Mouse (Mus musculus) forebrain, embryonic 10.5 days (tissue): ENCODE results near the gene Smox. TPM values are rescaled to one million over a fixed set of nuclear protein-coding genes. Genes with fewer than 3 reads are reported as not detected.

Experiments used
- DNase-seq: peaks from one replicate; pipeline ENCODE4 v3.0.0-alpha.2; 2017; ENCODE audit warnings: low spot score; ENCODE audit errors: extremely low spot score
- H3K27ac ChIP-seq: fragments of 300-500 bp; sonication (generic); 2 replicates; pipeline ENCODE4 v1.5.1; 2016; ENCODE audit warnings: mild to moderate bottlenecking
- H3K27me3 ChIP-seq: fragments of 300-500 bp; sonication (generic); 2 replicates; pipeline ENCODE4 v1.6.1; 2016; ENCODE audit warnings: mild to moderate bottlenecking; ENCODE audit not compliant: poor library complexity, severe bottlenecking
- H3K36me3 ChIP-seq: fragments of 300-500 bp; sonication (generic); replicated peaks from 2 replicates; pipeline ENCODE4 v1.6.1; 2016; ENCODE audit warnings: mild to moderate bottlenecking, moderate library complexity
- H3K4me1 ChIP-seq: fragments of 300-500 bp; sonication (generic); 2 replicates; pipeline ENCODE4 v1.6.1; 2016
- H3K4me3 ChIP-seq: fragments of 300-500 bp; sonication (generic); 2 replicates; pipeline ENCODE4 v1.5.1; 2016; ENCODE audit warnings: mild to moderate bottlenecking, moderate library complexity
- H3K9me3 ChIP-seq: fragments of 300-500 bp; sonication (generic); 2 replicates; pipeline ENCODE4 v1.6.1; 2016; ENCODE audit warnings: mild to moderate bottlenecking, moderate library complexity
- WGBS: fragments of 180-500 bp; shearing (Covaris S2); methylation state at CpG from one replicate; pipeline ENCODE4 v1.1.7; 2016; 5-methylcytosine and 5-hydroxymethylcytosine counted together
- polyA plus RNA-seq: library from polyadenylated mRNA; unstranded; fragments of >200 nt; fragmentation: Nextera tagmentation; extraction: Ambion mirVana; gene quantifications from 2 replicates; pipeline ENCODE4 v1.2.1, GENCODE M21; 2016

The Smox gene
- polyA plus RNA-seq, 1 experiment from 2014 or later = 31.7 TPM

DNA sequence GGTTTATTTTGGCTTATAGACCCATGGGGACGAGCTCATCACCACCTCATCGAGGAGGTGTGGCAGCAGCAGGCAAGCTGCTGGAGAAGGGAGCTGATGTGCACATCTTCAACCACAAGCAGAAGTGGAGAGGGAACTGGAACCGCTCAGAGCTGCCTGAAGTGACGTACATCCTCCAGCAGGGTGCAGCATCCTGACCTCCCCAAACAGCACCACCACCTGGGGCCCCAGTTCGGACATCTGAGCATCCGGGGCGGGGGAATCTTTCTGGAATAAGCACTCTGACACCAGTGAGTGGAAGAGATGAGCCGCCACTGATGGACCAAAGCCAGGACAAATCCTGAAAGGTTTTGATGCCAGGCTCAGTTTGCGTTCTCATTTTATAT is 39.3 kb downstream of the Smox start:
- Histone ChIP-seq H3K9me3 (no peaks in the 10 kb centered on the region), H3K36me3 (no peaks in the 10 kb centered on the region), H3K27me3 (peaks cover 10% of the 10 kb centered on the region; the same call in 1 of the 2 replicates), H3K27ac (no peak overlapping the region), H3K4me3 (no peak overlapping the region), H3K4me1 (peaks cover 11% of the 10 kb centered on the region; the same call in 1 of the 2 replicates)
- WGBS = 24% methylated on average over 9 of the region's 9 CpGs
- DNase-seq = peak; percentile 42

GRCm38 (mm10) chr2:131531271-131531670 is 40.0 kb downstream of the Smox start:
- H3K4me3 ChIP-seq = no peak overlapping the region
- no peaks in the 10 kb centered on the region for H3K9me3 ChIP-seq
- H3K36me3 ChIP-seq = no peaks in the 10 kb centered on the region
- peaks cover 10% of the 10 kb centered on the region; the same call in 1 of the 2 replicates for H3K27me3 ChIP-seq
- 87% methylated on average over 7 of the region's 7 CpGs for WGBS
- DNase-seq = no peak
- no peak overlapping the region for H3K27ac ChIP-seq
- peaks cover 11% of the 10 kb centered on the region; the same call in 1 of the 2 replicates for H3K4me1 ChIP-seq

GRCm38 (mm10) chr2:131535168-131535567 is 43.9 kb downstream of the Smox start:
- no peak overlapping the region for H3K4me3 ChIP-seq
- H3K4me1 ChIP-seq = peaks cover 6% of the 10 kb centered on the region; the same call in 1 of the 2 replicates
- no peaks in the 10 kb centered on the region for H3K27me3 ChIP-seq
- WGBS = 92% methylated on average over 5 of the region's 5 CpGs
- no peak for DNase-seq
- no peak overlapping the region for H3K27ac ChIP-seq
- H3K9me3 ChIP-seq = no peaks in the 10 kb centered on the region
- H3K36me3 ChIP-seq = no peaks in the 10 kb centered on the region

DNA sequence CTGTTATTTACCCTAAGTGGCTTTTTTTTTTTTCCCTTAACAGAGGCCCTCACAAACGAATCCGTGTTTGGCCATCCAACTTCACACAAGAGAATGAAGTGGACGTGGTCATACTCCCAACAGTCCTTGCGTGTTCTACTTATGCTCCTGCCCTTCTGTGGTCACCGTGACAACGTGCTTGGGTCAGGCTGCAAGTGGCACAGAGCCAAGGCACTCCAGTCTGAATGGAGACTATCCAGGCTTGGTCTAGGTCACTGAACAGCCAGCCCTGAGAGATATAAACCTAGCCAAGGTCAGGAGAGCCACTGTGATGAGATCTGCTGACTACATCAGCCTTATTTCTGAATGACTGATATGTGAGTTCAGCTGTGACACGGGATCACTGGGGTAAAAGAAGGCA is 47.0 kb downstream of the Smox start:
- Histone ChIP-seq H3K4me3 (no peak overlapping the region), H3K36me3 (no peaks in the 10 kb centered on the region), H3K9me3 (no peaks in the 10 kb centered on the region), H3K27ac (no peak overlapping the region), H3K27me3 (0 out of 2 replicates have a peak, but pooled peaks cover 5% of the 10 kb centered on the region), H3K4me1 (peaks cover 5% of the 10 kb centered on the region; the same call in 1 of the 2 replicates)
- DNase-seq = no peak
- 88% methylated on average over 7 of the region's 7 CpGs for WGBS

- Histone ChIP-seq H3K36me3 (no peaks in the 10 kb centered on the region), H3K27me3 (peaks cover 14% of the 10 kb centered on the region), H3K9me3 (no peaks in the 10 kb centered on the region), H3K4me1 (peaks cover 5% of the 10 kb centered on the region; the same call in 1 of the 2 replicates), H3K4me3 (no peak overlapping the region), H3K27ac (no peak overlapping the region)
- no peak for DNase-seq
- WGBS = 90% methylated on average over 6 of the region's 6 CpGs
These were observed 48.5 kb downstream of the Smox start for GRCm38 (mm10) chr2:131539780-131540179.

DNA sequence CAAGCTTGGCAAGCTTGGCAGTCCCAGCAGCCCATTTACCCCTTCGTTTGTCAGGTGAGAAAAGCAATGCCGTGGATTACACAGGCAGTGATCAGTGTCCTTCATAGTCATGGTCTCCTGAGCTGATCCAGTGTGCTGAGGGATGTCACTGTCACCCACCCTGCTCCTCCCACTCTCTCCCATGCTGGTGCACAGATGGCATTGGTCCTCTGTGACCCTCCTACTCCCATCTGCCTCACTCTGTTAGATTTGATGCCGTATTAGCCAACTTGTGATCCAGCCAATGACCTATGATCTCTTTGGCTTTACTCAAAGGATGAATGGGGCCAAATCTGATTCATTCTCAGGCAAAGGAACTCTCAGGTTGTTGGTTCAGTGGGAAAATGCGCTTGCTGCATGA is 50.4 kb downstream of the Smox start:
- Histone ChIP-seq H3K4me3 (no peak overlapping the region), H3K4me1 (peaks cover 19% of the 10 kb centered on the region), H3K9me3 (no peaks in the 10 kb centered on the region), H3K27ac (no peak overlapping the region), H3K27me3 (peaks cover 33% of the 10 kb centered on the region), H3K36me3 (no peaks in the 10 kb centered on the region)
- no peak for DNase-seq
- WGBS = 80% methylated on average over 4 of the region's 4 CpGs

GRCm38 (mm10) chr2:131542531-131542930 is 51.2 kb downstream of the Smox start:
- DNase-seq = no peak
- no peak overlapping the region for H3K4me3 ChIP-seq
- H3K4me1 ChIP-seq = peaks cover 25% of the 10 kb centered on the region
- H3K27ac ChIP-seq = no peak overlapping the region
- no peaks in the 10 kb centered on the region for H3K9me3 ChIP-seq
- 30% methylated on average over 6 of the region's 6 CpGs for WGBS
- no peaks in the 10 kb centered on the region for H3K36me3 ChIP-seq
- peaks cover 41% of the 10 kb centered on the region for H3K27me3 ChIP-seq

DNA sequence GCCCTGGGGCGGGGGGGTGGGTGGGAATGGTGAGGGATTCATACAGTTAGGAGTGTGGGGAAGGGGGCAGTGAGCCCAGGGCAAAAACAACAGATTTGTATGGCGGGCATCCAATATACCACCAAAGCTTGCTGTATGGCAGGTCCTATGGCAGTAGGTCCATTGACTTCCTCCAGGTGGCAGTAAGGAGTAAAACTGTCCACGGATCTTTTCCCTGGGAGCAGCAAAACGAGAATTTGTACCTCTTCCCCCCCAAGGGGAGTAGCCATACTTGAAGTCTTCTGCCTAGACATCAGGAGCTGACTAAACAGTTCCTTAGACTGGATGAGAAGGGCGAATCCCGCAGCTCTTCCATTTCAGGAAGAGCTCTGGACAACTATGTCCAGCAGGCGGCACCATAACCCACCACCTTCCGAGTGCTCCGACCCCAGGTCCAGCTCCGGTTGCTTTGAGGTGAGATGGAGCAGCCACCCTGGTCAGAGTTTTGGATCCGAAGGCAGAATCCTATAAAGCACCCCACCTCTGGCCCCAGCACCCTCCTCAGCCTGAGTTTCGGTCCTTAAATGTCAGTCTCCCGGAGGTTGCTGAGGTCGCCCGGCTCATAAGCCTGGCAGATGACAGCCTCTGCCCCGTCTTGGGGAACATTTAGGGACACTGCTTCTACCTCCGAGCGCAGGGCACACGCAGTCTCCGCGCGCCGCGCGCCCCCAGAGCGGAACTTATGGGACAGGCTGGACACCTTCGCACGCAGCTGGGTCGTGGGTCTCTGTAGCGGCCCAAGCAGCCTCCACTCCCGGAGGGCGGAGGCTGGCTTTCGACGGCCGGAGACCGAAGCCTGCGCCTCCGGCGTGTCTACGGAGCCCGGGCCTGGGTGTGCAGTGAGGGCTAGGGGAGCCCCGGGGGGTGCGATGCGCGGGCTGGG is 54.4 kb downstream of the Smox start:
- H3K27me3 ChIP-seq = peaks cover 69% of the 10 kb centered on the region
- WGBS = 4% methylated on average over 45 of the region's 45 CpGs
- H3K4me1 ChIP-seq = peaks cover 25% of the 10 kb centered on the region

GRCm38 (mm10) chr2:131546308-131546700 is 55.0 kb downstream of the Smox start:
- Histone ChIP-seq H3K27ac (no peak overlapping the region), H3K4me3 (peak overlapping the region; percentile 55), H3K36me3 (no peaks in the 10 kb centered on the region), H3K27me3 (peaks cover 75% of the 10 kb centered on the region), H3K4me1 (peaks cover 25% of the 10 kb centered on the region), H3K9me3 (no peaks in the 10 kb centered on the region)
- 2% methylated on average over 27 of the region's 27 CpGs for WGBS
- no peak for DNase-seq

More for the DNA sequence above, 54.4 kb downstream of the Smox start:
- no peaks in the 10 kb centered on the region for H3K9me3 ChIP-seq
- H3K27ac ChIP-seq = no peak overlapping the region
- DNase-seq = peak; percentile 73
- peak overlapping the region; percentile 55 for H3K4me3 ChIP-seq
- H3K36me3 ChIP-seq = no peaks in the 10 kb centered on the region

DNA sequence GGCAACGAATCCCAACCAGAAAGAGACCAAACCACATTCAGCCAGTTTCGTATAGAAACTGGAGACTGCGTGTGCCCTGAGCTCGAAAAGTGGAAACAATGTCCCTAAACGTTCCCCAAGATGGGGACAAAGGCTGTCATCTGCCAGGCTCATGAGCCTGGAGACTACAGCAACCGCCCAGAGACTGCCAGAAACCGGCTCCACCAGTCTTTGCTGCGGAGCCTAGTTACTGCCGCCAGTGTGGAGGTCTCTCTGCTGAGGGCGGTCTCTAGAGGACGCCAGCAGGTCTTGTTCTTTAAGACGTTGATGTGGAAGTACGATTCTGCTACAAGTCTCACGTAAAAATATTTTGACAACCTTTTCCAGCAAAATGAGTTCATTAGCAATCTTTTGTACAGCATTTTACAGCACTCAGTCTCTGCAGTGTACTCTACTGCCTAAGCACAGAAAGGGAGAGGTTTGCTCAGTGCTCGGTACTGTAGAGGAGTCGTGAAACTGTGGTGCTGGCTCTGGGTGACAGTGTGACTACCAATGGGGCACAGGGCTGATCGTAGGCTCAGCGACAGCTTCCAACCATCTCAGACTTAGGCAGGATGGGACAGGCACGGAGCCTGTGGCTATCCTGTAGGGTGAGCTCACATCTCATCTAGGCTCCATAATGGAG is 55.6 kb downstream of the Smox start:
- 14% methylated on average over 19 of the region's 19 CpGs for WGBS

GRCm38 (mm10) chr2:131548330-131548729 is 57.0 kb downstream of the Smox start:
- Histone ChIP-seq H3K27ac (no peak overlapping the region), H3K9me3 (no peaks in the 10 kb centered on the region), H3K36me3 (no peaks in the 10 kb centered on the region), H3K4me1 (peaks cover 19% of the 10 kb centered on the region), H3K27me3 (peaks cover 90% of the 10 kb centered on the region), H3K4me3 (no peak overlapping the region)
- 79% methylated on average over 2 of the region's 2 CpGs for WGBS
- no peak for DNase-seq

More for the DNA sequence above, 55.6 kb downstream of the Smox start:
- Histone ChIP-seq H3K36me3 (no peaks in the 10 kb centered on the region), H3K27ac (no peak overlapping the region), H3K4me3 (peak overlapping the region; percentile 55), H3K27me3 (peaks cover 81% of the 10 kb centered on the region), H3K9me3 (no peaks in the 10 kb centered on the region), H3K4me1 (peaks cover 25% of the 10 kb centered on the region)
- no peak for DNase-seq

DNA sequence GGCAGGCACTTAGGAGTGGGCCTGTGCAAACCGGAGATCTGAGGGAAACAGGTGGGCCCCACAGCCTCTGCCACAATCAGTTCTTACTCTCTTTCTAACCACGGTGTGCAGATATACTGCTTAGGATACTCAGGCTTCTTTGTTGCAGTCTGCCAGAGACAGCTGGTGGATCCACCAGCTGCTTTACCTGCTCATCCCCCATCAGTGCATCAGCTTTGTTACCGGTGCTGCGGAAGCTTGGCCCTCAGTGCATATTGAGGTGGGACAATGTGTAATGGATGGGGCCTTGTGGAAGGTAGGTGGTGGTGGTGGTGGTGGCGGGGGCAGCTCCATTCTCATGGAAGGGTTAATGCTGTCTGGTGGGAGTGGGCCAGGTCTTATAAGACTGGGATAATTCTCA is 57.8 kb downstream of the Smox start:
- Histone ChIP-seq H3K4me3 (no peak overlapping the region), H3K36me3 (no peaks in the 10 kb centered on the region), H3K4me1 (peaks cover 19% of the 10 kb centered on the region), H3K27me3 (peaks cover 92% of the 10 kb centered on the region), H3K9me3 (no peaks in the 10 kb centered on the region), H3K27ac (no peak overlapping the region)
- 85% methylated on average over 5 of the region's 5 CpGs for WGBS
- no peak for DNase-seq

DNA sequence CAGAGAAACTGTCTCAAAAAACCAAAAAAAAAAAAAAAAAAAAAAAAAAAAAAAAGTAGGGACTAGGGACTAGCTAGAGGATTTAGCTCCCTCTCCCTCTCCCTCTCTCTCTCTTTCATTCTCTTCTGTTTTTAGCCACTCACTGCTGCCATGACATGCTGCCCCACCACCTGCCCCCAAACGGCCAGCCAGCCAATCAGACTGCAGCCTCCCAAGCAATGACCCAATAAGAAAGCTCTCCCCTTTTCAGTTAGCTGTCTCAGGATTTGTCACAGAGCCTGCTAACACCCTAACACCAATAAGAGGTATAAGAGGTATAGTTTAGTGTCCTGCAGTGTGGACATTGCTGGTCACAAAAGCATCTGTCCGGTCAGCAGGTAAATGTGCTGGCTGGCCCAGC is 59.2 kb downstream of the Smox start:
- Histone ChIP-seq H3K36me3 (no peaks in the 10 kb centered on the region), H3K4me3 (no peak overlapping the region), H3K4me1 (peaks cover 18% of the 10 kb centered on the region), H3K27me3 (peaks cover 85% of the 10 kb centered on the region), H3K27ac (no peak overlapping the region), H3K9me3 (no peaks in the 10 kb centered on the region)
- DNase-seq = no peak
- 84% methylated on average over 2 of the region's 2 CpGs for WGBS
